Mouse (Mus musculus) G1E (cell line): ENCODE results near the gene Defb29.

Experiments used
- CTCF ChIP-seq: IDR thresholded peaks from 2 replicates; pipeline ENCODE4 v1.5.1; 2012; ENCODE audit warnings: low read depth, low read length, inconsistent platforms, mixed read lengths
- GATA1 ChIP-seq: IDR thresholded peaks from 2 replicates; pipeline ENCODE4 v1.6.1; 2012; ENCODE audit warnings: borderline replicate concordance, low read length, inconsistent platforms, mixed read lengths

DNA sequence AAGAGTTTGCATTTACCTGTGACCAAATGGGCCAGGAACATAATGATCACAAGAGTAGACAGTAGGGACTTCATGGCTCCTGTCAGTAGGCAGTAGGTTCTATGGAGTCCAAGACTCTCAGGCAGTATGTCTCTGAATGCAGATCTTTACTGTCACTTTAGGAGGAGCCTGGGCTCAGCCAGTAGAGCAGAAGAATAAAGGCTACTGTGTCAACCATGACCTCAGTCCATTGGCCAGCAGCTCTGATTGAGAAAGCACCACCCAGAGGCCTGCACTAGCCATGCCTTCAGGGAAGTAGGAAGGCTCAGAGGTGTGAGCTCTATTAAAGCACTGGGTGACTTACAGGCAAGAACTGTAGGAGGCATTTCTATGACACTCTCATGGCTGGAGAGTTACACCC lies 49.9 kb downstream of the Defb29 start, which contains the start of gene Defb22:
- TF ChIP-seq CTCF (no peak), GATA1 (no peak)
